Mouse (Mus musculus): Measurements from ENCODE around the gene Cfap44. TPM values are rescaled to one million over a fixed set of nuclear protein-coding genes. Genes with fewer than 3 reads are reported as not detected.

The Cfap44 gene
- polyA plus RNA-seq, 1 experiment from 2014 or later: 2.9 TPM

- Histone ChIP-seq H3K27me3 (replicated peaks; ENCODE audit: control insufficient read depth, insufficient read depth, low read length) (no peaks in the 10 kb centered on the region), H3K9me3 (ENCODE audit: control insufficient read depth, low read length) (no peaks in the 10 kb centered on the region), H3K27ac (ENCODE audit: low read length) (peak overlapping the region; percentile 31; the same call in 1 of the 2 replicates), H3K9ac (replicated peaks; ENCODE audit: low read depth, low read length) (no peak overlapping the region), H3K4me3 (replicated peaks; ENCODE audit: low read length) (no peak overlapping the region), H3K4me2 (ENCODE audit: low read length) (no peak overlapping the region), H3K4me1 (replicated peaks; ENCODE audit: control insufficient read depth, insufficient read depth, low read length) (peaks cover 12% of the 10 kb centered on the region), H3K36me3 (ENCODE audit: control insufficient read depth, insufficient read depth) (0 out of 2 replicates have a peak, but pooled peaks cover 4% of the 10 kb centered on the region)
- ATAC-seq: peak; percentile 57
- 42% methylated on average over 6 of the region's 6 CpGs for WGBS
Observed at GRCm38 (mm10) chr16:44516498-44516897, 121.9 kb downstream of the Cfap44 start.

- Histone ChIP-seq H3K9ac (replicated peaks; ENCODE audit: low read depth, low read length) (no peak overlapping the region), H3K36me3 (ENCODE audit: control insufficient read depth, insufficient read depth) (0 out of 2 replicates have a peak, but pooled peaks cover 2% of the 10 kb centered on the region), H3K4me2 (ENCODE audit: low read length) (no peak overlapping the region), H3K4me1 (replicated peaks; ENCODE audit: control insufficient read depth, insufficient read depth, low read length) (peaks cover 31% of the 10 kb centered on the region), H3K27ac (ENCODE audit: low read length) (no peak overlapping the region), H3K9me3 (ENCODE audit: control insufficient read depth, low read length) (no peaks in the 10 kb centered on the region), H3K4me3 (replicated peaks; ENCODE audit: low read length) (no peak overlapping the region), H3K27me3 (replicated peaks; ENCODE audit: control insufficient read depth, insufficient read depth, low read length) (no peaks in the 10 kb centered on the region)
- ATAC-seq: no peak
- 75% methylated on average over 7 of the region's 7 CpGs for WGBS
Observed at GRCm38 (mm10) chr16:44523595-44523994, 129.0 kb downstream of the Cfap44 start.

- Histone ChIP-seq H3K27ac (ENCODE audit: low read length) (peak overlapping the region; percentile 89), H3K4me2 (ENCODE audit: low read length) (0 out of 2 replicates have a peak overlapping the region, but pooled peaks have one; percentile 37), H3K4me3 (replicated peaks; ENCODE audit: low read length) (no peak overlapping the region), H3K9ac (replicated peaks; ENCODE audit: low read depth, low read length) (no peak overlapping the region), H3K27me3 (replicated peaks; ENCODE audit: control insufficient read depth, insufficient read depth, low read length) (no peaks in the 10 kb centered on the region), H3K4me1 (replicated peaks; ENCODE audit: control insufficient read depth, insufficient read depth, low read length) (peaks cover 53% of the 10 kb centered on the region), H3K9me3 (ENCODE audit: control insufficient read depth, low read length) (no peaks in the 10 kb centered on the region), H3K36me3 (ENCODE audit: control insufficient read depth, insufficient read depth) (no peaks in the 10 kb centered on the region)
- ATAC-seq: no peak
- WGBS: 61% methylated on average over 1 of the region's 1 CpGs
Observed at GRCm38 (mm10) chr16:44526044-44526443, 131.4 kb downstream of the Cfap44 start.

- WGBS: 2% methylated on average over 12 of the region's 12 CpGs
- H3K9me3 ChIP-seq (ENCODE audit: control insufficient read depth, low read length): no peaks in the 10 kb centered on the region
- H3K36me3 ChIP-seq (ENCODE audit: control insufficient read depth, insufficient read depth): no peaks in the 10 kb centered on the region
- peak overlapping the region; percentile 89 for H3K27ac ChIP-seq (ENCODE audit: low read length)
- no peaks in the 10 kb centered on the region for H3K27me3 ChIP-seq (replicated peaks; ENCODE audit: control insufficient read depth, insufficient read depth, low read length)
- H3K4me1 ChIP-seq (replicated peaks; ENCODE audit: control insufficient read depth, insufficient read depth, low read length): peaks cover 59% of the 10 kb centered on the region
- peak; percentile 4; the same call in 1 of the 2 replicates for ATAC-seq
- H3K9ac ChIP-seq (replicated peaks; ENCODE audit: low read depth, low read length): peak overlapping the region; percentile 45
- H3K4me3 ChIP-seq (replicated peaks; ENCODE audit: low read length): no peak overlapping the region
- H3K4me2 ChIP-seq (ENCODE audit: low read length): peak overlapping the region; percentile 37
Observed at GRCm38 (mm10) chr16:44526689-44527088, 132.1 kb downstream of the Cfap44 start.

- no peak overlapping the region for H3K4me2 ChIP-seq (ENCODE audit: low read length)
- no peaks in the 10 kb centered on the region for H3K27me3 ChIP-seq (replicated peaks; ENCODE audit: control insufficient read depth, insufficient read depth, low read length)
- H3K4me1 ChIP-seq (replicated peaks; ENCODE audit: control insufficient read depth, insufficient read depth, low read length): peaks cover 63% of the 10 kb centered on the region
- 14% methylated on average over 11 of the region's 11 CpGs for WGBS
- no peak for ATAC-seq
- no peak overlapping the region for H3K4me3 ChIP-seq (replicated peaks; ENCODE audit: low read length)
- no peaks in the 10 kb centered on the region for H3K36me3 ChIP-seq (ENCODE audit: control insufficient read depth, insufficient read depth)
- H3K9me3 ChIP-seq (ENCODE audit: control insufficient read depth, low read length): no peaks in the 10 kb centered on the region
- peak overlapping the region; percentile 57 for H3K27ac ChIP-seq (ENCODE audit: low read length)
- H3K9ac ChIP-seq (replicated peaks; ENCODE audit: low read depth, low read length): no peak overlapping the region
Observed at GRCm38 (mm10) chr16:44527218-44527905, 132.8 kb downstream of the Cfap44 start.

- WGBS: 87% methylated on average over 7 of the region's 7 CpGs
- Histone ChIP-seq H3K36me3 (ENCODE audit: control insufficient read depth, insufficient read depth) (no peaks in the 10 kb centered on the region), H3K9me3 (ENCODE audit: control insufficient read depth, low read length) (no peaks in the 10 kb centered on the region), H3K27me3 (replicated peaks; ENCODE audit: control insufficient read depth, insufficient read depth, low read length) (no peaks in the 10 kb centered on the region), H3K9ac (replicated peaks; ENCODE audit: low read depth, low read length) (no peak overlapping the region), H3K4me3 (replicated peaks; ENCODE audit: low read length) (no peak overlapping the region), H3K4me2 (ENCODE audit: low read length) (no peak overlapping the region), H3K4me1 (replicated peaks; ENCODE audit: control insufficient read depth, insufficient read depth, low read length) (peaks cover 79% of the 10 kb centered on the region), H3K27ac (ENCODE audit: low read length) (peak overlapping the region; percentile 91)
- no peak for ATAC-seq
Observed at GRCm38 (mm10) chr16:44528955-44529354, 134.4 kb downstream of the Cfap44 start.

- no peaks in the 10 kb centered on the region for H3K36me3 ChIP-seq (ENCODE audit: control insufficient read depth, insufficient read depth)
- H3K4me1 ChIP-seq (replicated peaks; ENCODE audit: control insufficient read depth, insufficient read depth, low read length): peaks cover 78% of the 10 kb centered on the region
- ATAC-seq: no peak
- no peaks in the 10 kb centered on the region for H3K27me3 ChIP-seq (replicated peaks; ENCODE audit: control insufficient read depth, insufficient read depth, low read length)
- 6% methylated on average over 8 of the region's 8 CpGs for WGBS
- H3K4me3 ChIP-seq (replicated peaks; ENCODE audit: low read length): no peak overlapping the region
- H3K27ac ChIP-seq (ENCODE audit: low read length): peak overlapping the region; percentile 91
- H3K9me3 ChIP-seq (ENCODE audit: control insufficient read depth, low read length): no peaks in the 10 kb centered on the region
- H3K4me2 ChIP-seq (ENCODE audit: low read length): no peak overlapping the region; the same call in 1 of the 2 replicates
- H3K9ac ChIP-seq (replicated peaks; ENCODE audit: low read depth, low read length): peak overlapping the region; percentile 14
Observed at GRCm38 (mm10) chr16:44529691-44530090, 135.1 kb downstream of the Cfap44 start.

GRCm38 (mm10) chr16:44530191-44530590 is 135.6 kb downstream of the Cfap44 start:
- Histone ChIP-seq H3K4me3 (replicated peaks; ENCODE audit: low read length) (no peak overlapping the region), H3K4me2 (ENCODE audit: low read length) (peak overlapping the region; percentile 49), H3K36me3 (ENCODE audit: control insufficient read depth, insufficient read depth) (no peaks in the 10 kb centered on the region), H3K4me1 (replicated peaks; ENCODE audit: control insufficient read depth, insufficient read depth, low read length) (peaks cover 77% of the 10 kb centered on the region), H3K27me3 (replicated peaks; ENCODE audit: control insufficient read depth, insufficient read depth, low read length) (no peaks in the 10 kb centered on the region), H3K9ac (replicated peaks; ENCODE audit: low read depth, low read length) (peak overlapping the region; percentile 14), H3K27ac (ENCODE audit: low read length) (peak overlapping the region; percentile 91), H3K9me3 (ENCODE audit: control insufficient read depth, low read length) (no peaks in the 10 kb centered on the region)
- 5% methylated on average over 9 of the region's 9 CpGs for WGBS
- ATAC-seq: peak; percentile 5; the same call in 1 of the 2 replicates

- Histone ChIP-seq H3K27ac (ENCODE audit: low read length) (peak overlapping the region; percentile 91), H3K36me3 (ENCODE audit: control insufficient read depth, insufficient read depth) (no peaks in the 10 kb centered on the region), H3K27me3 (replicated peaks; ENCODE audit: control insufficient read depth, insufficient read depth, low read length) (no peaks in the 10 kb centered on the region), H3K4me3 (replicated peaks; ENCODE audit: low read length) (peak overlapping the region; percentile 29), H3K4me2 (ENCODE audit: low read length) (peak overlapping the region; percentile 49), H3K4me1 (replicated peaks; ENCODE audit: control insufficient read depth, insufficient read depth, low read length) (peaks cover 82% of the 10 kb centered on the region), H3K9me3 (ENCODE audit: control insufficient read depth, low read length) (no peaks in the 10 kb centered on the region), H3K9ac (replicated peaks; ENCODE audit: low read depth, low read length) (peak overlapping the region; percentile 47)
- ATAC-seq: peak; percentile 90
- 3% methylated on average over 7 of the region's 7 CpGs for WGBS
Observed at GRCm38 (mm10) chr16:44530829-44531228, 136.2 kb downstream of the Cfap44 start.
